Mouse (Mus musculus) embryonic facial prominence, embryonic 11.5 days (tissue): ENCODE measurements around the gene Ankmy1. TPM values are rescaled to one million over a fixed set of nuclear protein-coding genes. Genes with fewer than 3 reads are reported as not detected.
A peak's percentile ranks its signal among the peaks of the same experiment; 100 is the strongest.

Experiments
- ATAC-seq: fragments of 200-750 bp; cut with Nextera tagmentation; replicated peaks from 2 replicates; pipeline ENCODE4 v1.8.0; 2017; ENCODE audit warnings: low read depth; ENCODE audit not compliant: insufficient number of reproducible peaks, low FRiP score, low TSS enrichment
- DNase-seq: peaks from one replicate; pipeline ENCODE4 v3.0.0-alpha.2; 2015; ENCODE audit warnings: low spot score
- H3K27ac ChIP-seq: fragments of 300-500 bp; sonication (generic); replicated peaks from 2 replicates; pipeline ENCODE4 v1.5.1; 2014; ENCODE audit warnings: mild to moderate bottlenecking, low read depth, low read length, control low read depth
- H3K27me3 ChIP-seq: fragments of 300-500 bp; sonication (generic); 2 replicates; pipeline ENCODE4 v1.6.1; 2014; ENCODE audit warnings: mild to moderate bottlenecking, low read length, moderate library complexity, mixed read lengths; ENCODE audit not compliant: control insufficient read depth, insufficient read depth
- H3K36me3 ChIP-seq: fragments of 300-500 bp; sonication (generic); replicated peaks from 2 replicates; pipeline ENCODE4 v1.6.1; 2014; ENCODE audit warnings: low read depth, mild to moderate bottlenecking, low read length, moderate library complexity, mixed read lengths; ENCODE audit not compliant: control insufficient read depth, insufficient read depth
- H3K4me1 ChIP-seq: fragments of 300-500 bp; sonication (generic); 2 replicates; pipeline ENCODE4 v1.6.1; 2014; ENCODE audit warnings: low read length, mixed read lengths; ENCODE audit not compliant: control insufficient read depth, insufficient read depth
- H3K4me2 ChIP-seq: fragments of 300-500 bp; sonication (generic); 2 replicates; pipeline ENCODE4 v1.6.1; 2014; ENCODE audit warnings: low read depth, mild to moderate bottlenecking, control low read depth, low read length, moderate library complexity
- H3K4me3 ChIP-seq: fragments of 300-500 bp; sonication (generic); 2 replicates; pipeline ENCODE4 v1.5.1; 2014; ENCODE audit warnings: low read depth, low read length, control low read depth
- H3K9ac ChIP-seq: fragments of 300-500 bp; sonication (generic); replicated peaks from 2 replicates; pipeline ENCODE4 v1.6.1; 2014; ENCODE audit warnings: mild to moderate bottlenecking, control low read depth, low read length
- H3K9me3 ChIP-seq: fragments of 300-500 bp; sonication (generic); replicated peaks from 2 replicates; pipeline ENCODE4 v1.6.1; 2016; ENCODE audit warnings: mild to moderate bottlenecking, low read length, inconsistent platforms, mixed read lengths; ENCODE audit not compliant: control insufficient read depth
- WGBS: fragments of 180-500 bp; shearing (Covaris S2); extraction: QIAGEN DNeasy Blood & Tissue Kit; methylation state at CpG from one replicate; pipeline ENCODE4 v1.1.7; 2014; 5-methylcytosine and 5-hydroxymethylcytosine counted together
- polyA plus RNA-seq: library from polyadenylated mRNA; unstranded; fragments of >200 nt; fragmentation: Nextera tagmentation; extraction: Ambion mirVana; gene quantifications from 2 replicates; pipeline ENCODE4 v1.2.1, GENCODE M21; 2014

The Ankmy1 gene
- polyA plus RNA-seq, 1 experiment from 2014 or later, result 0.67 TPM

DNA sequence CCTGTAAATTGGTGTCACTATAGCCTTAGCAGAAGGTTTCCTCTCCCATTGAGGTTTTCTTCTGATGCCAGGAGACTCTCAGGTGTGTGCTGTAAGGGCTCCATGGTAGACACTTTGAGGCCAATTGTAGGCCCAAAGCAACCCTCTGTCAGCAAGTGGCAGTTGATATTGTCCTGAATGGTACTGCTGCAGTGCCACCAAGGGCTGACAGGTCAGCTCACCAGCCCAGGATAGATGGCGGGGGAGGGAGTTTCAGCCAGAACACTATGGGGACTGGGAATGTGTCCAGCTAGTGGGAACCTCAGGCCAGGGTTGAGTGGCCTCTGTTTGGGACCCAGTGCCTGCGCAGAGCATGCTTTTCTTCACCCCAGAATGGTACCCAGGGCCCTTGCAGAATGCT, 50.3 kb downstream of the Ankmy1 start:
- H3K27ac ChIP-seq, result no peak overlapping the region
- H3K4me3 ChIP-seq, result no peak overlapping the region
- H3K27me3 ChIP-seq, result no peaks in the 10 kb centered on the region
- WGBS, result 90% methylated on average over 2 of the region's 2 CpGs
- H3K9ac ChIP-seq, result no peak overlapping the region
- DNase-seq (no peak), ATAC-seq (no peak)
- peaks cover 8% of the 10 kb centered on the region for H3K36me3 ChIP-seq
- no peak overlapping the region for H3K4me2 ChIP-seq
- peaks cover 7% of the 10 kb centered on the region; the same call in 1 of the 2 replicates for H3K4me1 ChIP-seq
- H3K9me3 ChIP-seq, result no peaks in the 10 kb centered on the region

DNA sequence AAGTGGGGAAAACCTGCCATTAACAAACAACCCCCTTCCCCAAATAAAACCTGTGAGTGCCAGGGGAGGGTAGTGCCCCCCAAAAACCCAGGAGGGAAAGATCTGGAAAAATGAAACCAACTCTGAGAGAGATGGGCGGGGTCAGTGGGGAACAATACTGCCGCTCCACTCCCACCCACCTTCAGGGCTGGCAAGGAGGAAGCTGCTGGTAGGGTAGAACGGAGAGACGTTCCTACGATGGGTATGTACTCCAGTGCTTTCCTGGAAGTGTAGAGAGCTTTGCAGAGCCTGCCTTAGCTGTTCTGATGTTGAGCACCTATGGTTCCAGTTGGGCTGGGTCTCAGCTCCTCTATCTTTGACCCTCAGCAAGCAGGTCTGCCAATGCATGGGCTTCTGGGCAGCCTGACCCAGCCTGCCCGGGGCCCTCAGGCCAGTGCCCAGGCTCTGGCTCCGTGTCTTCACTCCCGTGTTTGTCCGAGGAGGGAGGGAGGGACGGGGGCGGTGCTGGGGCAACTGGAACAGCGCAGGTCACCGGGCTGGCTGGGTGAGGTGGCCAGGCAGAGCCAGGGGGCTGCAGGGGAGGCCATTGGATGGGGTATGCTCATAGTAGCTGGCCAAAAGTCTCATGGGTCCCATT, 52.6 kb downstream of the Ankmy1 start:
- H3K9ac ChIP-seq, result no peak overlapping the region
- H3K4me1 ChIP-seq, result peaks cover 7% of the 10 kb centered on the region; the same call in 1 of the 2 replicates
- WGBS, result 63% methylated on average over 13 of the region's 13 CpGs
- no peak for ATAC-seq
- no peaks in the 10 kb centered on the region for H3K27me3 ChIP-seq
- no peak overlapping the region for H3K4me2 ChIP-seq
- H3K9me3 ChIP-seq, result no peaks in the 10 kb centered on the region
- H3K4me3 ChIP-seq, result no peak overlapping the region
- DNase-seq, result no peak
- peaks cover 2% of the 10 kb centered on the region; the same call in 1 of the 2 replicates for H3K36me3 ChIP-seq
- no peak overlapping the region for H3K27ac ChIP-seq

DNA sequence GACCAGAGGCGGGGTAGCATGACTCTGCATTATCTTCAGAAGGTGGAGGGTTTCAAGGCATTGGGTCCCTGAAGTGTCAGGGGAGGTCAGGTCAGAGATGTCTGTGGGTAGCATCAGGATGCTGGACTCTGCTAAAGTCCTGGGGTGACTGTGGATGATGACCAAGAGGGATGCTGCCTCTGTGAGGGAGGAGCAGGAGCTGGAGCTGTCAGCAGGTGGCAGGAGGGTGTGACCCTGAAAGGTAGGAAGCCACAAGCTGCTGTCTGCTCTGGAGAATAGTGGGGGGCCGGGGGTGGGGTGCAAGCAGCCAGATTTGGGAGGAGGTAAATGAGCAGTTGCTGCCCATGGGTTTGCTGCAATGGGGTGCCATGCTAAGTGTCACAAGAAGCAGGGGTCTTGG, 53.2 kb downstream of the Ankmy1 start:
- DNase-seq, result no peak
- H3K27me3 ChIP-seq, result no peaks in the 10 kb centered on the region
- peaks cover 7% of the 10 kb centered on the region; the same call in 1 of the 2 replicates for H3K4me1 ChIP-seq
- no peak overlapping the region for H3K4me2 ChIP-seq
- H3K27ac ChIP-seq, result no peak overlapping the region
- H3K9me3 ChIP-seq, result no peaks in the 10 kb centered on the region
- H3K36me3 ChIP-seq, result no peaks in the 10 kb centered on the region
- H3K9ac ChIP-seq, result no peak overlapping the region
- 85% methylated on average over 2 of the region's 2 CpGs for WGBS
- no peak overlapping the region for H3K4me3 ChIP-seq
- ATAC-seq, result no peak

DNA sequence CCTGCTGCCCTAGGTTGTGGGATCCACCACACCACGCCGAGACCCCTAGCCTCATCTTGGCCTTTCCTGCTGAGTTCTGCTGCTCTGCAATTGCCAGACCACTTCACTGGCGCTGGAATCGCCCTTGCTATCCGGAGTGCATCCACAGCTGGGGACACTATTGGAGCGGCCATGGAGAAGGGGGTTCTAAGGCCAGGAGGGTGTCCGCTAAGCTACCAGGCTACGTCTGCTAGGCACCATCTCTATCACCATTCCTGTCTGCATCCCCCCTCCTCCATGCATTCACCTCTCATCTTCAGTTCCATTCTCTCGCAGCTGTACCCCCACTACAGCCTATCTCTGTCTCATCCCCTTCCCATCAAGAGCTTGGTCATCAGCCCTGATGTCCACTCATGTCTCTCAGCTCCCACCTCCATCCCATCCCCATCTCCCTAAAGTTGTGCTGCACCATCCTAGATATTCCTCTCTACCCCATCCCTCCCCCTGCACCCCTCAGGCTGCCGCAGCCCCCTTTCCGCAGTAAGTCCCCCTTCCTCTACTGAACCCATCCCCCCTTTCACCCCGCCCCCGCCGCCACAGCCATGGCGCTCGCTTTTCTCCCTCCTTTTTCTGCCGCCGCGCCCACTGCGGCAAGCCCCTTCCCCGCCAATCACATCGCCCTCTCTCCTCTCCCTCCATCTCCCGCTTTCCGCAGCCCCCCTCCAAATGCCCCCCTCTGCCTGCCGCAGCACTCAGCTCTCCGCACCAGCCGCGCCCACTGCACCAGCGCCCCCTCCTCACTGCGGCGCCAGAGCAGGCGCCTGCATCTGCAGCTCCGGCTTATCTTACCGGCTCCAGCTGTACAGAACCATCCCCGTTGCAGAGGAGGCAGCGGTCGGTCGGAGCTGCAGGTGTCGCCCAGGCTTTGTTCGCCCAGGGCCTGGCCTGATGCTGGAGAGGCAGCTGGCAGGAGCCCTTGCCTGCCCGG, 54.5 kb downstream of the Ankmy1 start:
- DNase-seq (peak; percentile 67), ATAC-seq (peak; percentile 68)
- Histone ChIP-seq H3K4me2 (peak overlapping the region; percentile 46), H3K4me3 (peak overlapping the region; percentile 22), H3K9me3 (no peaks in the 10 kb centered on the region), H3K36me3 (no peaks in the 10 kb centered on the region), H3K27me3 (no peaks in the 10 kb centered on the region), H3K9ac (peak overlapping the region; percentile 44; the same call in 1 of the 2 replicates), H3K4me1 (peaks cover 7% of the 10 kb centered on the region; the same call in 1 of the 2 replicates), H3K27ac (no peak overlapping the region; the same call in 1 of the 2 replicates)
- 16% methylated on average over 40 of the region's 41 CpGs for WGBS

DNA sequence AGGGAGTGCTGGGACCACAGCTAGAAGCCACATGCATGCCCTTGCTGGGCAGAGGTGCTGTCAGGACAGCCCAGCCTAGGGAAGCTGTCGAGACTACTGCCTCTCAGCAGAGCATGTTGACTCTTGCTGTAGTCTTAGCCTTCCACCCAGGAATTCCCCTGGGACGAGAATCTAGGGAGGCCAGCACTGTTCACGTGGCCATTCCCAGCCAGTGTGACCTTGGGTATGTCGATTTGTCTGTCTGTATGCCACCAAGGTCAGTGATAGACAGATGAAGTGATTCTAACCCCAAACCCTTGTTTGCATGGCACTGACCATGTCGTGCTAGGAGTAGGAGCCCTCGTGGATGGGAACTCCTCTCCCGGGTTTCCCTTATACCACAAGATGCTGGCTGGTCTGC, 56.8 kb downstream of the Ankmy1 start:
- Histone ChIP-seq H3K4me3 (no peak overlapping the region), H3K27me3 (no peaks in the 10 kb centered on the region), H3K4me1 (peaks cover 7% of the 10 kb centered on the region; the same call in 1 of the 2 replicates), H3K4me2 (no peak overlapping the region), H3K36me3 (no peaks in the 10 kb centered on the region), H3K9ac (no peak overlapping the region), H3K9me3 (no peaks in the 10 kb centered on the region), H3K27ac (no peak overlapping the region)
- DNase-seq (no peak), ATAC-seq (no peak)
- WGBS, result 76% methylated on average over 7 of the region's 7 CpGs

DNA sequence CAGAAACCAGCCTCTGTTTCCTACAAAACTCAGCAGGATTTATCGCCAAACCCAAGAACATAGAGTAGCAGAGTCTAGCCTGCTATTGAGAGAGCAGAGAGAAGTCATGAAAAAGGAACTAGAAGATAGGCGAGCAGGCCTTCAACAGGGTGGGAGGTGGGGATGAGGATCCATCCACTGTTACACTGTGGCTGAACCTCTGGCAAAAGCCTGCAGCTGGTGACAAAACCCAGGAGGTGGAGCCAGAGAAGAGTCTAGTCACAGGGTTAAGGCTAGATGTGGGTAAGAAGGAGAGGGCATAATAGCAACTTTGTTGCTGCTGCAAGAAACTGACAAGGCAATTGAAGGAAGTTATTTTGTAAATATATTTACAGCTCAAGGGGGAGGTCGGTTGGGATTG, 61.3 kb downstream of the Ankmy1 start:
- Histone ChIP-seq H3K27me3 (no peaks in the 10 kb centered on the region), H3K27ac (no peak overlapping the region), H3K9me3 (no peaks in the 10 kb centered on the region), H3K4me2 (no peak overlapping the region), H3K36me3 (no peaks in the 10 kb centered on the region), H3K9ac (no peak overlapping the region), H3K4me3 (no peak overlapping the region), H3K4me1 (no peaks in the 10 kb centered on the region)
- ATAC-seq (no peak), DNase-seq (no peak)
- WGBS, result 68% methylated on average over 3 of the region's 3 CpGs

DNA sequence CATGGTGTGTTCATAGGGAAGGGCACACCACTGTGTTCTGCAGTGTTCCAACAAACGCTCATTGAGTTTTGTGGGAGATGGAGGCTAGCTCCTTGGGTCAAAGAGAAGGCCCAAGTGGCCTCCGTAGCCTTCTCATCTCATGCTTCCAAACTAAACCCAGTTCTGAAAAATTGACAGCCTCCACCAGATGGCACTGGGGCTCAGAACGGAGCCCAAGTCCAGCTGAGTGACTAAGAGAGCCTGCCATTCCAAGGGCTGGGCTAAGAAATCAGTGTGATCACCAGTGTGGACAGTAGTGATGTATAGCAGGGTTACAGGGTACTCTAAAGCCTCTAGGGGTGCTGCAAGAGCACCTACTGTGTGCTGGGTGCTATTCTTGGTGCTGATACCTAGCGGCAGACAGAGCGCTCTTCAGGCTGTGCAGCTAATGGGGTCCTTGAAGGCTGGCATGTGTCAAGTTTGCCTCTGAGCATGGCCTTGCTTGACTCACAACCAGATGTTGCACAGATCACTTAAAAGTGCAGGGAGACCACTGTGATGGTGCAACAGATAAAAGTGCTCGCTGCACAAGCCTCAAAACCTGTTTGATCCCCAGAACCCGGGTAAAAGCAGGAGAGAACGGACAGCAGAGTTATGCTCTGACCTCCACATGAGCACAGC, 62.3 kb downstream of the Ankmy1 start:
- no peak for ATAC-seq
- Histone ChIP-seq H3K4me2 (no peak overlapping the region), H3K27ac (no peak overlapping the region), H3K9ac (no peak overlapping the region), H3K9me3 (no peaks in the 10 kb centered on the region), H3K4me3 (no peak overlapping the region), H3K27me3 (no peaks in the 10 kb centered on the region), H3K4me1 (no peaks in the 10 kb centered on the region), H3K36me3 (no peaks in the 10 kb centered on the region)
- peak; percentile 36 for DNase-seq
- WGBS, result 84% methylated on average over 8 of the region's 8 CpGs
